Mouse (Mus musculus): ENCODE data around the gene Hcn2.
A peak's percentile ranks its signal among the peaks of the same experiment; 100 is the strongest.

- TF ChIP-seq POLR2A (IDR thresholded peaks at IDR 0.05; ENCODE audit: borderline replicate concordance, insufficient read depth, low read length) (peak; percentile 96), CTCF (IDR thresholded peaks at IDR 0.05; ENCODE audit: borderline replicate concordance, insufficient read depth, low read depth, low read length) (peak; percentile 57)
Observed at GRCm38 (mm10) chr10:79704065-79704969, 12.1 kb upstream of the Hcn2 start, which contains the start of gene Bsg.
